Mouse (Mus musculus) adipocyte (in vitro differentiated cells): Measurements from ENCODE around the gene Gna11.
A peak's percentile ranks its signal among the peaks of the same experiment; 100 is the strongest.

ENCODE experiments used
- DNase-seq: peaks from one replicate; pipeline ENCODE4 v3.0.0-alpha.2; 2016; ENCODE audit warnings: low spot score

Gna11 gene

GRCm38 (mm10) chr10:81565257-81566228, 20.6 kb upstream of the Gna11 start:
- no peak for DNase-seq

- no peak for DNase-seq
Measured at GRCm38 (mm10) chr10:81564734-81565133, 19.7 kb upstream of the Gna11 start.

GRCm38 (mm10) chr10:81564216-81564615, 19.2 kb upstream of the Gna11 start:
- no peak for DNase-seq

- no peak for DNase-seq
Measured at GRCm38 (mm10) chr10:81563481-81563880, 18.5 kb upstream of the Gna11 start.

- no peak for DNase-seq
Measured at GRCm38 (mm10) chr10:81562411-81562810, 17.4 kb upstream of the Gna11 start.

GRCm38 (mm10) chr10:81560719-81561459, 15.9 kb upstream of the Gna11 start:
- no peak for DNase-seq

- DNase-seq, result peak; percentile 33
Measured at GRCm38 (mm10) chr10:81559627-81560539, 14.9 kb upstream of the Gna11 start.

GRCm38 (mm10) chr10:81559163-81559626, 14.2 kb upstream of the Gna11 start, which contains the start of gene Aes:
Gene Aes, plus strand, starts transcription at chr10:81559488.
- DNase-seq, result peak; percentile 36

GRCm38 (mm10) chr10:81557491-81557890, 12.5 kb upstream of the Gna11 start:
- no peak for DNase-seq

GRCm38 (mm10) chr10:81556282-81556681, 11.3 kb upstream of the Gna11 start:
- no peak for DNase-seq

GRCm38 (mm10) chr10:81553807-81554755, 9.1 kb upstream of the Gna11 start:
- DNase-seq, result no peak

- DNase-seq, result no peak
Measured at GRCm38 (mm10) chr10:81553232-81553631, 8.2 kb upstream of the Gna11 start.

GRCm38 (mm10) chr10:81551597-81552102, 6.7 kb upstream of the Gna11 start:
- DNase-seq, result peak; percentile 83

- peak; percentile 52 for DNase-seq
Measured at GRCm38 (mm10) chr10:81550257-81550656, 5.3 kb upstream of the Gna11 start.

GRCm38 (mm10) chr10:81548944-81549343, 4.0 kb upstream of the Gna11 start:
- no peak for DNase-seq

- no peak for DNase-seq
Measured at GRCm38 (mm10) chr10:81546788-81547571, 2.0 kb upstream of the Gna11 start.

GRCm38 (mm10) chr10:81546332-81546731, 1.3 kb upstream of the Gna11 start:
- DNase-seq, result no peak

GRCm38 (mm10) chr10:81544296-81545160, 462 bp downstream of the Gna11 start:
- DNase-seq, result no peak
